Mouse (Mus musculus) frontal cortex, adult 2 months (tissue): Measurements from ENCODE around the gene Gabpb2. TPM values are rescaled to one million over a fixed set of nuclear protein-coding genes. Genes with fewer than 3 reads are reported as not detected.
"Not testable (repeated sequence)": the region's sequence is repeated elsewhere in the genome, so short reads cannot be mapped to it uniquely, and the experiment has no call there.

ENCODE experiments used
- DNase-seq, 2 experiments: peaks; one replicate each; pipeline ENCODE4 v3.0.0; 2022; ENCODE audit warnings: low spot score in 1 of 2; ENCODE audit errors: extremely low spot score in 1 of 2
- polyA plus RNA-seq: library from polyadenylated mRNA; depleted of rRNA; stranded (reverse); fragments of >200 nt; gene quantifications from 2 replicates; pipeline ENCODE4 v1.2.3, GENCODE M21; 2012

Gabpb2 gene
- polyA plus RNA-seq, 1 experiment, result 17.9 TPM

DNA sequence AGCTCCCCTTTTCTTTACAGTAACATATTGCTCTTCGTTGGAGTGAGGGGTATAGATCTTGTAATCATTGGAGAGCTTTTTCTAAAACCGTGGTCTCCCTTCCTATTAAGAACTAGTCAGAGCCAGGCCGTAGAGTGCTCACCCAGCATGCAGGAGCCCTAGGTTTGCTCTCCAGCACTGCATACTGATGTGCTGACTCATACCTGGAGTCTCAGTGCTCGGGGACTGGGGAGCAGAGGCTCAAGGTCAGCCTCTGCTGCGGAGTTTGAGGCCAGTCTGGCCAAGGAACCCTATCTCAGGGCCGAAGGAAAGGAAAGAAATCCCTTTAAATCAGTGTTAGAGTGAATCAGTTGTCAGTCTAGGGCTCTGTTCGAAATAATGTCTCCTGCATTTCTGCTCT is 15.1 kb upstream of the Gabpb2 start:
- DNase-seq, result no peak

DNA sequence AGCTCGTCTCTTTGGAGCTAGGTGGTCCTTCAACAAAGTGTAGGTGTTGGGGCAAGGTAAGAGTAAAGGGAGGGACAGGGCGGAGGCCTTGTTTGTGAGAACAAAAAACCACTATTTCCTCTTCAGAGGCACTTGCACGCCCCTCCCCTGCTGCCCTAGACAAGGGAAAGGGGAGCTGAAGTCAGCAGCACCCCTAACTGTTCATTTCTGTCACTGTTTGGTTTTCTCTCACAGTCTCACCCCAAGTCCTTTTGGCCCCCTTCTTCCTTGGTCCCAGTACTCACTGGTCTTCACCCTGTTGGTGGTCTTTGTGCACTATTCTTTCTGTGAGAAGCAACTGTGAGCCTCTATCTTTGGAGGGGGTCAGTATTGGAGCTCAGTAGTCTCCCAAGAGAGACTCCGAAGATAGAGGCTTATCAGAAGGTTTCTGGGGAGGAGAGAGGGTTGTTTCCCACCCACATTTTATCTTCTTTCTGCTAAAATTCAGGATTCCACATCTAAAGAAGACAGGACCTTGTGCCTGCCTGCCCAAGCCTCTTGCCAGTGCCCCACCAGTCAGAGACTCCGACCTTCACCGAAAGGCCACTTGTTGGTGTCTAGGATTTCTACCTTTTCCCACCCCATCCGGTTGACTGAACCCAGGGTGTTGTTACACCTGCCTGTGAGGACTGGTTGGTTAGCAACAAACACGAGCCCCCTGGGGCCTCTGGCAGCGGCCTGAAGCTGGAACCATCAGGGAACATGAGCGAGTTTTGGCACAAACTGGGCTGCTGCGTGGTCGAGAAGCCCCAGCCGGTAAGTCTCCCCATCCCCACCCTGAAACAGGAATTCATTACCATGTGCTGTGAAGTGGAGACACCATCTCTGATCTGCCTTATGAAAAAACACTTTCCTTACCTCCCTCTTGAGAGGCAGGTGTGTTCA is 13.8 kb upstream of the Gabpb2 start, which contains the start of gene Mllt11:
TSS of gene Mllt11 (minus strand) at position 874 of the 924 bp plus-strand sequence.
- no peak for DNase-seq

DNA sequence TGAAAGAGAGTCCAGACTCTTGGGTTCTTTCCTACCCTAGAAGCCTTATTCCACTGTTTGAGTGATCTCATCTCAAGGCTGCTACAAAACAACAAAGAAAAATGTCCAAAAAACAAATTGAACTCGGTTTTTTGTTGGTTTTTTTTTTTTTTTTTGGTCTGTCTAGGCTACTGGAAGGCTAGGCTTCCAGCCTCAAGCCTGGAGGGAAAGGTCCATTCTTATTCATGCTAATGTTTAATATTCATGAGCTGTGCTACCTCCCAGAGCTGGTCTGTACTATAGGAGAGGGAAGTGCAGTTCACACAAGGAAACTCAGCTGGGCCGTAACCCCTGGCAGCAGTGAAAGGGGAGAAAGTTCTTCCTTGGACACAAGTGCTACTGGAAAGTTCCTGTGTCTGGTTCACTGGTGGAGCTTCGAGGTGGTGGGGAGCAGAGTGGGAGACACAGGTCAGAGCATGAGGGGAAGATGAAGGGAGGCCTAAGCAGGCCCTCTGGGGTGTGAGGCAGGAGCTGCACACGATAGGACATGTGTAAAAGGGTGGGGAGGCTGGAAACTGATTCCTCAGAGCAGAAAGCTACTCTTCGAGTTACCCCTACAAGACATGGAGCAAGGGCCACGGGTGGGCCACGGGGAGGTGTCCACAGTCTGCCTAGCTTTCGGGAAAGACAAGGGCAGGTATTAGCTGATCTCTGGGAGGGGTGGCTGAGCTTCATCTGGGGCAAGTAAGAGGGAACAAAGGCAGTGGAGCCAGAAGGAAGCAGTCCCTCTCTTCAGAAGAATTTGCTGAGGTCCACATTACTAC is 13.0 kb upstream of the Gabpb2 start:
- no peak for DNase-seq

DNA sequence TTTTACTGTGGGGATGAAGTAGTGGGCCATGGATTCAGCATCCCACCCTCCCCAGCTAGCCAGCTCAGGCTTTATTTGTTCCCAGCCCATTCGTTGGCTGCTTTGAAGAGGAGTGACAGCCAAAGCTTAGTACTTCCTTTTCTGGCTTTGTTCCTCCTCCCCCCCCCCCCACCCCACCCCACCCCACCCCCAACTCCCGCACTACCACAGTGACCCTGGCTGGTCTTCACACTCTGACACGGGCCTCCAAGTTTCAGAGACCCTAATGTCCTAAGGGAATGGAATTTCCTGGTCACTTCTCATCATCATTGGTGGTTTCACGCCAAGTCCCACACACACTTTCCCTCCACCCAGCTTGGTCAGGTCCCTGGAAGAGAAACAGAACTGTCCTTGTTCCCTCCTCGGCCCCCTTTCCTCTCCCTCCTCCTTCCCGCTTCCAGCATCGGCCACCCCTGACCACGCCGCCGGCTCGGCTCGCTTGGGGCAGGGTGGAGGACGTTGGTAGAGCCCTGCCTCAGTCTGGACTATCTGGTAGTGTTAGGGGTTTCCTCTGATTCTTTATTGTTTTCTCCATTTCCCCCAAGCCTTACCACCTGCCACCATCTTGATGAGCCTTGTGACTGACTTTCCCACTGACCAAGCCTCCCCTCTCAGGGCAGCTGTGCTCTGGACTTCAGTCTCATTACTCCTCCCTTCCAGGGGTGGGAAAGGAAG is 12.2 kb upstream of the Gabpb2 start:
- DNase-seq, result peak; percentile 35 to 49

DNA sequence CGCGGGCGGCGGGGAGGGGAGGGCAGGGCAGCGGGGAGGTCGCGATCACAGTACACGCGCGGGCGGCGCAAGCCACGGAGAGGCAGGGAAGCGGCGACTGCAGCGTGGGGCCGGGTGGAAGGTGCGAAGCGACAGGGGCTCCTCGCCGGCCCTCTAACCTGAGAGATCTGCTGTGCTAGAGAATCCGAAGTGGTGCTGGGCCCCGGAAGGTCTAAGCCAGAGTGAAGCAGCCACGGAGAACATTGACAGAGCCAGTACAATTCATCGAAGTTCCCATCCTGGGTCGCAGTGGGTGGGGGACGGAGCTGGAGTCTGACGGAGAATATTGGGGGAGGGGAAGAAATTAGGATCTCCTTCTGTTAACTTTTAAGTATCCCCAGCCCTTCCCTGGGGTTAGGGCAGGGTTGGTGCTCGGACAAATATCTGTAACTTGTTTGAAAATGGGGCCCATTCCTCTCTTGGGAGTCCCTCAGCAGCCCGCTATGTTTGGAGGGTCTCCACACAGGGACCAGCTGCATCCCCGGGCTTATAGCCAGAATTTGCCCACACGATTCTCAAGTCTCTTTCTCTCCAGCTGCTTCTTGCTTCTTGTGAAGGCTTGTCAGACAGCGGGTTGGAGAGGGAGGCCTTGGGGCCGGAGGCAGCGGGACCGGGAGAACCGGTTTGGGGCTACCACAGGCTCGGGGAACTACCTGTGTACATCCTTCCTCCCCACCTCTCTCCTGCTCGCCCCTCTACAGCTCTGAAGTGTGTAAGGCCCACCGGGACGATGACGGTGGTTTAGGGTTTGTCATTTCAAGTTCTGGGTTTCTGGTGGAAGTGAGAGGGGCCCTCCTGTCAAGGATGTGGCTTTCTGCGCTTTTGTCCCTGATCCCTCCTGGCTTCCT is 11.4 kb upstream of the Gabpb2 start:
- DNase-seq, result peak; percentile 63 to 82

DNA sequence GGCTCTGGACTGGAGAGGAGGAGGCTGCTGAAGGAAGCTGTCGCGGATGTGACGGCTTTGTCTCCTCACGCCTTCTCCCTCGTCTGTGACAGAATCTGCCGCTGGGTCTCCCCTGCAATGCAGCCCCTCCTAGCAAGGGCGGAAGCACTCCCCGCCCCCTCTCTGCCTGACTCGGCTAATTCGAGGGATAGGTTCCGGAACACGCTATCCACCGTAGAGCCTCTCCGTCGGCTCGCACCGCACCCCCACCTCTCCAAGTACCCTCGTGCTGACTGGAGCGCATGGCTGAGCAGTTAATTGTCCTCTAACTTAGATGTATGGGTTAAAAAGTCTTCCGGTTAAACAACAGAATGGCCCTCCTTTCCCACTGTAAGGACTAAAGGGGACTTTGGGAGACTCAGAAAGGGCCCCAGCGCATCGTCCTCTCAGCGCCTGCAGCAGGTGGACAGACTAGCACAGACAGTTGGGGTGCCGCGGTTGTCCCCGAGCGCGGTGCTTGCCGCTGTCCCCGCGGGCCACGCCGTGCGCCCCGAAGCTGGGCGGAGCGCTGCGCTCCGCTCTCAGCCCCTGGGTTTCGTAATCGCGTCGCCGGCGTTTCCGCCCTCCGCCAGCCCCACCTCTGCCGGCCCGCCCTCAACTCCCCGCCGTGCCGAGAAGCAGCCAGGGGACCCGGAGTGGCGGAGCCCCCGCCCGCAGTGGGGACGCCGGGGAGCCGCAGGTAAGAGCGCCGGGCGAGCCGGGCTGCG is 10.6 kb upstream of the Gabpb2 start, which contains the start of gene Cdc42se1:
TSS of gene Cdc42se1 (plus strand) at position 585 of the 746 bp plus-strand sequence.
- peak; percentile 84 to 93 for DNase-seq

DNA sequence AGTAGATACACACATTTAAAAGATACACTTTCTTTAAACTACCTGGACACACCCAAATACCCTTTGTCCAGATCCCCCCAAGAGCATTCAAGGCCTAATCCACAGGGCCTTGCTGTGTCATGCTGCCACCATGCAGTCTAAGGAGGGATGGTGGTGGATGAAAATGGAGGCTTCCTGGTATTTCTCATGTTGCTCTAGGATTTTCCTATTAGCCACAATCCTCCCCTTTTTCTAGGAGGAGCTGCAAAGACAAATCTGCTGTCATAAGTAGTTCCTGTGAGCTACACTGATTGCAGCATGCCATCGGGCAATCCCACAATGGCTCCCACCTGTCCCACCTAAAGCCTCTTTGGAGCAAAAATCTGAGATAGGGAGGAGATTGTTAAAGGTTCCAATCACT is 9.5 kb upstream of the Gabpb2 start:
- no peak for DNase-seq

DNA sequence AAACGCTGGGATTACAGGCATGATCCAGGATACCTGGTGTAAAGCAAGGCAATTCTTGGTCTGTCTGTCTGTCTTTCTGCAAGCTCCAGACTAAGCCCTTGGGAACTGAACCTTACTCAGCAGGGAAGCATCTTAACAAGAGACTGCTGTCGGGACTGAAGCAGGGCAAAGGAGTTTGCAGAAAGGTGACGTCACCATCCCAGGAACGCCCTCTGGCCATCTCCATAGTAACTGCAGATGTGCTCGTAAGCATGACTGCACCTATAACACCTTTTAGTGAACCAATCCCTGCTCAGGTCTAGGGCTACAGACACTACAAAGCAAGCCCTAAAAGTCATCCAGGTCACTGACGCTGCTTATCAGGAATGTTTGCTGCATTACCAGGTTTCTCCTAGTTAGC is 6.6 kb upstream of the Gabpb2 start:
- DNase-seq, result peak in 1 of 2 experiments; percentile 48

DNA sequence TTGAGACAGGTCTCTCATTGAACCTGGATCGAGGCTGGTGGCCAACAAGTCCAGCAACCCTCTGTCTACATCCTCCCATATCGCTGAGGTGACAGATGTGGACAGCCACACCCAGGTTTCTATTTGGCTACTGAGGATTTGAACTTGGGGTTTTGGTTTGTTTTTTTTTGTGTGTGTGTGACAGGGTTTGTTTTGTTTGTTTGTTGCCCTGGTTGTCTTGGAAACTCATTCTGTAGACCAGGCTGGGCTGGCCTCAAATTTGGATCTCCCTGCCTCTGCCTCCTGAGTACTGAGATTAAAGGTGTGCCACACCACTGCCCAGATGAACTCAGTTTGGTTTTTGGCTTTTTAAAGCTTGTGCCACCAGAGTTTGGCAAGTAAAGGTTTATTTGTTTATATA is 5.3 kb upstream of the Gabpb2 start:
- DNase-seq, result no peak

DNA sequence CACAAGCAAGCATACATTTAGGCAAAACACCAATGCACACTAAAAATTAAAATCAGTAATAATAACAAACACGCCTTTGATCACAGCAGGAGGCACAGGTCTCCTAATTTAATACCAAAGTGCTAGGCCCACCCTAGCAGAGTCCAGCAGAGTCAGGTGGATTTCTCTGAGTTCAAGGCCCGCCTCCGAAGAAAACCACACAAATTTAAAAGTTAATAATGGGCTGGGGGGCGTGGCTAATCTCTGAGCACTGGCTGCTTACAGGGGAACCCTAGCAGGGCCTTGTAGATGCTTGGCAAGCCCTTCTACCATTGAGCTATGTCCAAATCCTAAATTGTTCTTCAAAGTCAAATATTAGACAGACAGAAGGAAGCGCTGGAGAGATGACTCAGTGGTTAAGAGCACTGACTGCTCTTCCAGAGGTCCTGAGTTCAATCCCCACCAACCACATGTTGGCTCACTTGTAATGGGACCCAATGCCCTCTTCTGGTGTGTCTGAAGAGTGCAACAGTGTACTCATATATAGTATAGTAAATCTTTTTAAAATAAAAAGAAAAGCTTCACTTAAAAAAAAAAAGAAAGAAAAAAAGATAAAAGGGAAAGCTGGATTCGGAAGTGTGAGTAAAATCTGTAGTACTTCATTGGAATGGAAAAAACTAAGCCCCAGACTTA is 886 bp upstream of the Gabpb2 start:
- DNase-seq, result no peak

DNA sequence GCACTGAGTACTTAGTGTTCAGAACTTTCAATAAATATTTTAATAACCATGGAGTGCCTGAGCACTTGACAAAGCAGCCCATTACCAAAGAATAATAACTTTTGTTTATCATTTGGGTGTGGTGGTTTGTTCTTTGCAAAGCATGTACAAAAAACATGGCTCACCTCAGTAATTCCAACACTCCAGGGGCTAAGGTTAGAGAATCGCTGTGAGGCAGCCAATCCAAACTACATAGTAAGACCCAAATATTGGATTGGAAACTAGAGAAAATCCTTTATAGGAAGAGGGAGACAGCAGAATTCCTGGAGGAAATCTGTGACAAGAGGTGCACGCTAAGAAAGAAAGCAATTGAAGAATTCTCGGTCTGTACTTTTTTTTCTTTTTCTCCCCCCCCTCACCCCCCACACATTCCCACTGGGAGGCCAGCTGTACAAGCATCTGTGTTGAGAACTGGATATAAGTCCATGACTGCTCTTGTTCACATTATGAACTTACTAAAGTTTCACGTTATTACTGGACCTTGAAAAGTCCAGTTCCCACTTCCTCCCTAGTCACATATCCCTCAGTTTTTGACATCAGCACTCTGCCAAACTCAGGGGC is 961 bp downstream of the Gabpb2 start:
- DNase-seq, result no peak

DNA sequence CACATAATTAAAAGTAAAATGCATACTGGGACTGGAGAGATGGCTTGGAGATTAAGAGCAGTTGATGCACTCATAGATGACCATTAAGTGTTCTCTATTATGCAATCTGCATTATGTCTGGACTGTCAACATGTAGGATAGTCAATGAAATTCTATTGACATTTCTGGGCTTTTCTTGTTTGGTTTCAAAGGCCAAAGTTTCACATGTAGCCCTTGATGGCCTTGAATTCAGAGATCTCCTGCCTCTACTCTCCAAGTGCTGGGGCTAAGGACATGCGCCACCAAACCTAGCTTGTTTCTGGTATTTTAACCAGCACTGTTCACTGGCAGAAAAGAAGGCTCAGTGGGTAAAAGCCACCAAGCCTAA is 4.1 kb downstream of the Gabpb2 start:
- no peak for DNase-seq

DNA sequence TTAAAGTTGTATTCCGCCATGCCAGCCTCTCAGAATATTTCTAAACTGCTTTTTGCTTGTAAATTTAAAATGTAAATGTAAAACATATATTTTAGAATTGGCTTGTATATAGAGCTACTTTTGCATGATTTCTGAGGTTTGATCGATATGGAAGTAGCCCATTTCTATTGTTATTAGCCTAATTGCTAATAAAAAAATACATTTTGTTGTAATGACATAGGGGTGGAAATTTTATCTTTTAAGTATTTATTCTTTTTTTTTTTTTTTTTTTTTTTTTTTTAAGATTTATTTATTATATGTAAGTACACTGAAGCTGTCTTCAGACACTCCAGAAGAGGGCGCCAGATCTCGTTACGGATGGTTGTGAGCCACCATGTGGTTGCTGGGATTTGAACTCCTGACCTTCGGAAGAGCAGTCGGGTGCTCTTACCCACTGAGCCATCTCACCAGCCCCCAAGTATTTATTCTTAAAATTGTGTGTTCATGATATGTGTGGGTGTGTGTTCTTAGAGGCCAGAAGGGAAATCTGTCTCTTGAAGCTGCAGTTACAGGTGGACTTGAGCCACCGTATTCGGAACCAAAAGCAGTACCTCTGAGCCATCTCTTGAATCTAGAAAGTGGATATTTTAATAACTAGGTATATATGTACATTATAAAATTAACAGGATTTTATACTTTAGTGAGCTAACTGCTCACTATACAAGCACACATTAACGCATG is 4.7 kb downstream of the Gabpb2 start:
- DNase-seq, result not testable (repeated sequence)

DNA sequence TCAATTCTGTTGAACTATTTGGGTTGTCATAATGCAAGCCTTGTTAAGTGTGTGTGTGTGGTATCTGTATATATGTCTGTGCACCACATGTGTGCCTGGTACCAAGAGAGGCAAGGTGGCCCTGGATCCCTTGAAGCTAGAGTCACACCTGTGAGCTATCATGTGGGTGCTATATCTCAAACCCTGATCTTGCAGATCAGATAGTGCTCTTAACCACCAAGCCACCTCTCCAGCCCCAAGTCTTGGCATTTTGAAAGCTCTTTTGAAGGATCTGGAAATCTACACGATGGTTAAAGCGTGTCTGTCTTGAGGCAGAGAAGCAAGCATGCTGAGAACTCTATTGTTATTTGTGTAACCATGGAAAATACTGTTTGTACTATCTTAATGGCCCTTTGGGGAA is 7.1 kb downstream of the Gabpb2 start:
- DNase-seq, result no peak

DNA sequence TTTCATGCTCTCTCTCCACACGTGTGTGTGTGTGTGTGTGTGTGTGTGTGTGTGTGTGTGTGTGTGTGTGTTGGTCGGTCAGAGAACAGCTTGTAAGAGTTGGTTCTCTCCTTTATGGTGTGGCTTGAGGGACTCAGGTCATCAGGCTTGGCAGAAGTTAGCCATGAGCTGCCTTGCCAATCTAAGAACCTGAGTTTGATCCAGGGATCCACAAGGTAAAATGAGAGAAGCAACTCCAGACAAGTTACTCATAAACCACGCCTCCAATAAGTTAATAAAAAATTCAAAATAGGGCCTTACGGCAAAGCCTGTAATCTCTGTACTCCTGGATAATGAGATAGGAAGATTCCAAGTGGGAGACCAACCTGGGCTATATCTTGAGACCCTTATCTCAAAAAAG is 9.4 kb downstream of the Gabpb2 start:
- DNase-seq, result no peak

DNA sequence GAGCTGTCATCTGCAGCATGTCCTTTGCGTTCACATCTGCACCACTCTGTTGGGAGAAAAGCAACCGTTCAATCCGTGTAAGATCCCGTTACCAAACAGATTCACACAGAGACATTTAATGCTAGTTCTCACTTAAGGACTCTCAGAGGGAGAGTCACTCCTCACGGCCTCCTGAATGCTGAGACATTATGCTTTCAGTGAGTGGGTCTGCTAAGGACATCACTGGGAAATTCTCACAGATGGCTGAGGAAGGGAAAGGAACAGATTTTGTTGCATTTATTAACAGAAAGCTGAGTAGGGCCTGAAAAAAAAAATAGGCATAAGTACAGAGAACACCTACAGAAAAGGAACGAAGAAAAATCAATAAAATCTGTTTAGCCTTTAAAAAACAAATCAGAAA is 13.8 kb downstream of the Gabpb2 start:
- DNase-seq, result peak; percentile 44 to 62

DNA sequence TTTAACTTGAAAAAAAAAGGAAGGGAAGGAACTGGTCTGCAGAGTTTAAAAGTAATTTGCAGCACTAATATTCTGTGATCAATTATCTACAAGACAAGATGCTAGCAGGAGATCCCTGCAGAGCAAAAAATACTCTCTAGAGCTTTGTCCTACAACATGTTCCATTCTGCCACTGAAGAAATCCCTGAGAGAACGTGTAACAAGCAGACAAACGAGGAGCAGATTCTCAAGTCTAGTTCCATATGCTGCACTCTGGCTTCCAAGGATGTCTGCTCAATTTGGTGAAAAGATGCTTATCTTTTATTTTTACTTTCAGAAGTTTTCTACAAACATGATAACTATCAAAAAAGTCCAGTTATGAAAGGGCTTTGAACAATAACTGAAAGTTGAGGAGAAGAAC is 17.2 kb downstream of the Gabpb2 start:
- DNase-seq, result peak in 1 of 2 experiments; percentile 17

DNA sequence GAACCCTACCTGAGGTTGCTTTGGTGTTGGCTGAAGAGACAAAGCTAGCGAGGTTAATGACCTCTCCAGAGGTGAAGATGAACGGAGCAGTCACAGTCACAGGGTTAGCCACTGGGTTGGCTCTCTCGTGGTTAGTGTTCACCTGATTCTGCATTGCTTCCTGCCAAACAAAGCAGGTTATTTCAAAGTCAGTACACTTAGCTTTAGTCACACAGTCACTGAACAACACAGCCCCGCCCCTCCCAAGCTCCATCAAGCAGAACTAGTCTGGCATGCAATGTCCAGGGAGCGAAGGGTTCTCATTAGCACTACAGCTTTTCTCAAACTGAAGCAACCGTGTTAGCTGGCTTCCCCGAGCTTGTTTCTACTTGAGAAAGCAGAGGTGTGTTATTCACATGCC is 17.6 kb downstream of the Gabpb2 start:
- DNase-seq, result no peak
